Mouse (Mus musculus): ENCODE results near the gene Kcnq1. TPM values are rescaled to one million over a fixed set of nuclear protein-coding genes. Genes with fewer than 3 reads are reported as not detected.

The Kcnq1 gene
- polyA plus RNA-seq (2015; fragmentation: Nextera tagmentation; extraction: Ambion mirVana), result 10.0 and 10.1 TPM in 2 replicates

- H3K4me1 ChIP-seq (ENCODE audit: control insufficient read depth, insufficient read depth, low read length), result peaks cover 10% of the 10 kb centered on the region
- H3K9ac ChIP-seq (ENCODE audit: low read length), result peak within 1 kb of the TSS; percentile 69
- no peaks in the 10 kb centered on the region for H3K36me3 ChIP-seq (ENCODE audit: control insufficient read depth, insufficient read depth, low read length)
- H3K27ac ChIP-seq (ENCODE audit: low read length), result 0 out of 2 replicates have a peak within 1 kb of the TSS, but pooled peaks have one; percentile 4
- peak within 1 kb of the TSS; percentile 65 for H3K4me2 ChIP-seq (ENCODE audit: low read depth, low read length)
- H3K9me3 ChIP-seq (replicated peaks; ENCODE audit: control insufficient read depth, low read length), result no peaks in the 10 kb centered on the region
- no peak for ATAC-seq (ENCODE audit: insufficient read depth, low FRiP score)
- peaks cover 44% of the 10 kb centered on the region for H3K27me3 ChIP-seq (ENCODE audit: control insufficient read depth, insufficient read depth, low read length)
- H3K4me3 ChIP-seq (replicated peaks; ENCODE audit: low read length), result peak within 1 kb of the TSS; percentile 48
- WGBS, result 72% methylated on average over 4 of the region's 4 CpGs
Measured at GRCm38 (mm10) chr7:143106062-143106461, at the start of gene Kcnq1. Kcnq1 (plus strand) TSS chr7:143106362.

DNA sequence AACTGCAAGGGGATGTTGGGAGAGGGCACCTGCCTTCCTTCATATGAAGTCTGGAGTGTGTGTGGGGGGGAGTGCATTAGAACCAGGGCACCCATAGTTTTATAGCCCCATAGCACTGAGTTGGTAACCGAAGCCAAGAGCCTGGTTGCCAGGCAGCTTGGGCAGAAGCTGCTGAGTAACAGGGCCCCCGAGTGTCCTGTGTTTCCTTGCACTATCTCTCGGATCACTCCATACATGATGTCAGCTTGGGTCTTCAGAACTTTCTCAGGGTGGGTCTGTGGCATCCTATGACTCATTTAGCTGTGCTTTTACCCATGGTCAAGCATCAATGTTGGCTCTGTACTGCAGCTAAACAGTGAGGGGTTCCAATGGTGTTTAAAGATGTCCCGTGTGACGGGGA lies 49.1 kb upstream of the Kcnq1 start:
- Histone ChIP-seq H3K4me3 (replicated peaks; ENCODE audit: low read length) (no peak overlapping the region), H3K4me2 (ENCODE audit: low read depth, low read length) (peak overlapping the region; percentile 31; the same call in 1 of the 2 replicates), H3K36me3 (ENCODE audit: control insufficient read depth, insufficient read depth, low read length) (peaks cover 3% of the 10 kb centered on the region; the same call in 1 of the 2 replicates), H3K9ac (ENCODE audit: low read length) (peak overlapping the region; percentile 12; the same call in 1 of the 2 replicates), H3K9me3 (replicated peaks; ENCODE audit: control insufficient read depth, low read length) (no peaks in the 10 kb centered on the region), H3K27ac (ENCODE audit: low read length) (peak overlapping the region; percentile 84), H3K4me1 (ENCODE audit: control insufficient read depth, insufficient read depth, low read length) (peaks cover 58% of the 10 kb centered on the region), H3K27me3 (ENCODE audit: control insufficient read depth, insufficient read depth, low read length) (no peaks in the 10 kb centered on the region)
- no peak for ATAC-seq (ENCODE audit: insufficient read depth, low FRiP score)
- 88% methylated on average over 5 of the region's 5 CpGs for WGBS

DNA sequence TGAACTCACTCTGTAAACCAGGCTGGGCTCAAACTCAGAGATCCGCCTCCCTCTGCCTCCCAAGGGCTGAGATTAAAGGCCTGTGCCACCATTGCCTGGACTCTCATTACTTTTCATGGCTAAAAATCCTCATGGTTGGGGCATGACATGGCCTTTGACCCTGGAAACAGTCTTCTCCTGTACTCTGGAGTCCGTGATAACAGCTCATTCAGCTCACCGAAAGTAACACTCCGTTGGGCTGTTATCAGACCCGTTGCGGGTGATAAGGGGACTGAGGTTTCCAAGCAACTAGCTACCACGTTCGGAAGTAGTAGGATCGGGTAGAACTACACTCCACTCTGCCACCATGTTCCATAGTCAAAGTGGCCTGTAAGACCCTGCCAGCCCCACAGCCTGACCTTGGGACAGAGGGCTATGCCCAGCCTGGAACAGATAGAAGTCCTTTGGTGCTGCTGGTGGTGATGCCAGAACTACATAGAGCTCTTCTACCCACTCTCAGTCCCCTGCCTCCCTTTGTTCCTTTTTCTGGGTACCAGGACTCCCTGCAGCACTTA lies 48.4 kb upstream of the Kcnq1 start:
- ATAC-seq (ENCODE audit: insufficient read depth, low FRiP score), result no peak
- Histone ChIP-seq H3K4me1 (ENCODE audit: control insufficient read depth, insufficient read depth, low read length) (peaks cover 61% of the 10 kb centered on the region), H3K9ac (ENCODE audit: low read length) (peak overlapping the region; percentile 23; the same call in 1 of the 2 replicates), H3K27ac (ENCODE audit: low read length) (peak overlapping the region; percentile 84), H3K4me2 (ENCODE audit: low read depth, low read length) (peak overlapping the region; percentile 31), H3K9me3 (replicated peaks; ENCODE audit: control insufficient read depth, low read length) (no peaks in the 10 kb centered on the region), H3K36me3 (ENCODE audit: control insufficient read depth, insufficient read depth, low read length) (peaks cover 6% of the 10 kb centered on the region; the same call in 1 of the 2 replicates), H3K4me3 (replicated peaks; ENCODE audit: low read length) (peak overlapping the region; percentile 5; the same call in 1 of the 2 replicates), H3K27me3 (ENCODE audit: control insufficient read depth, insufficient read depth, low read length) (no peaks in the 10 kb centered on the region)
- 43% methylated on average over 9 of the region's 9 CpGs for WGBS

DNA sequence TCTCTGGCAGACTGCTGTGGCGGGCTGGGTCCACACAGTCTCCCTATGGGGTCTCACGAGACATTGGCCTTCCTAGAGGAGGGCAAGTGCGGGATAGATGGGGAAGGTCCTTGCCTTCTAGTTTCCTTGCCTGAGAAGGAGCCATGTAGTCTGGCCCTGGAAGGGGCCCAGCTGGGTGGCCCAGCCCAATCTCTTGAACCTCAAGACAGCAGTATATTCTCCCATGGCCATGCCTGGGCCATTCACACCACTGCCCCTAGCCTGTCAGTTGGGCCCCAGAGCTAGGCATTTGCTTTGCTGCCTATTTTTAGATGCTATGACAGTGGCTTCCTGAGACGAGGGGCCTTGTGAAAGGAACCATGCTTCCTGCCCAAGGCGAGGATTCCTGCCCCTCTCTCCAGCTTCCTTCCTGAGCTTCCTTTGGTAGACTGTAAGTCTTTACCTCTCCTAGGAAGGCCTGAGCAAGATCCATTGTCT lies 47.9 kb upstream of the Kcnq1 start:
- no peaks in the 10 kb centered on the region for H3K9me3 ChIP-seq (replicated peaks; ENCODE audit: control insufficient read depth, low read length)
- 44% methylated on average over 5 of the region's 5 CpGs for whole genome bisulfite sequencing
- H3K4me3 ChIP-seq (replicated peaks; ENCODE audit: low read length), result peak overlapping the region; percentile 5; the same call in 1 of the 2 replicates
- ATAC-seq (ENCODE audit: insufficient read depth, low FRiP score), result 0 out of 2 replicates have a peak, but pooled peaks have one; percentile 8
- H3K27ac ChIP-seq (ENCODE audit: low read length), result peak overlapping the region; percentile 84
- H3K36me3 ChIP-seq (ENCODE audit: control insufficient read depth, insufficient read depth, low read length), result peaks cover 11% of the 10 kb centered on the region
- H3K4me2 ChIP-seq (ENCODE audit: low read depth, low read length), result peak overlapping the region; percentile 31
- peaks cover 61% of the 10 kb centered on the region for H3K4me1 ChIP-seq (ENCODE audit: control insufficient read depth, insufficient read depth, low read length)
- H3K9ac ChIP-seq (ENCODE audit: low read length), result peak overlapping the region; percentile 23; the same call in 1 of the 2 replicates
- H3K27me3 ChIP-seq (ENCODE audit: control insufficient read depth, insufficient read depth, low read length), result no peaks in the 10 kb centered on the region

GRCm38 (mm10) chr7:143059202-143059870 lies 46.8 kb upstream of the Kcnq1 start:
- no peak for ATAC-seq (ENCODE audit: insufficient read depth, low FRiP score)
- 50% methylated on average over 5 of the region's 5 CpGs for WGBS
- Histone ChIP-seq H3K4me1 (ENCODE audit: control insufficient read depth, insufficient read depth, low read length) (peaks cover 58% of the 10 kb centered on the region), H3K4me2 (ENCODE audit: low read depth, low read length) (no peak overlapping the region), H3K4me3 (replicated peaks; ENCODE audit: low read length) (no peak overlapping the region), H3K27me3 (ENCODE audit: control insufficient read depth, insufficient read depth, low read length) (no peaks in the 10 kb centered on the region), H3K9me3 (replicated peaks; ENCODE audit: control insufficient read depth, low read length) (no peaks in the 10 kb centered on the region), H3K27ac (ENCODE audit: low read length) (peak overlapping the region; percentile 84), H3K9ac (ENCODE audit: low read length) (no peak overlapping the region), H3K36me3 (ENCODE audit: control insufficient read depth, insufficient read depth, low read length) (peaks cover 20% of the 10 kb centered on the region)

DNA sequence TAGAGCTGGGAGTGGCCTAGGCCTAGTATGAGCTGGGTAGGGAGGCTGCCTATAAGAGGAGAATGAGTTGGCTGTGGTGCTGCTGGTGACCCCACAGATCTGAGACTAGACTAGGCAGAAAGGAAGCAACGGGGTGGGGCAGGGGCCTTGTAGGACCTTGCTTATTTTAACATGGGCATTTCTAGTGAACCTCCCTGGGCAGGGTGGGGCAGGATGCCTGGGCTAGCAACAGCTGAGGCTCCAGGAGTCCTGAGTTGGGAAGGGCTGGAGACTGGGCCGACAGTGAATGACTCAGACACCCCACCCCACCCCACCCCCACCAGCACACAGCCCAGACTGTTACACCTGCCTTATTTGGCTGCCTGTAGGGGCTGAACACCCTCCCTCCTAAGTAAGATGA lies 43.5 kb upstream of the Kcnq1 start:
- H3K4me1 ChIP-seq (ENCODE audit: control insufficient read depth, insufficient read depth, low read length), result peaks cover 26% of the 10 kb centered on the region
- H3K27ac ChIP-seq (ENCODE audit: low read length), result no peak overlapping the region
- H3K4me3 ChIP-seq (replicated peaks; ENCODE audit: low read length), result no peak overlapping the region
- ATAC-seq (ENCODE audit: insufficient read depth, low FRiP score), result peak; percentile 25; the same call in 1 of the 2 replicates
- H3K9ac ChIP-seq (ENCODE audit: low read length), result no peak overlapping the region
- H3K4me2 ChIP-seq (ENCODE audit: low read depth, low read length), result no peak overlapping the region
- H3K36me3 ChIP-seq (ENCODE audit: control insufficient read depth, insufficient read depth, low read length), result peaks cover 27% of the 10 kb centered on the region
- H3K9me3 ChIP-seq (replicated peaks; ENCODE audit: control insufficient read depth, low read length), result no peaks in the 10 kb centered on the region
- H3K27me3 ChIP-seq (ENCODE audit: control insufficient read depth, insufficient read depth, low read length), result no peaks in the 10 kb centered on the region
- 71% methylated on average over 2 of the region's 2 CpGs for WGBS

- WGBS, result 79% methylated on average over 6 of the region's 6 CpGs
Measured at GRCm38 (mm10) chr7:143064226-143064625, 41.9 kb upstream of the Kcnq1 start.

DNA sequence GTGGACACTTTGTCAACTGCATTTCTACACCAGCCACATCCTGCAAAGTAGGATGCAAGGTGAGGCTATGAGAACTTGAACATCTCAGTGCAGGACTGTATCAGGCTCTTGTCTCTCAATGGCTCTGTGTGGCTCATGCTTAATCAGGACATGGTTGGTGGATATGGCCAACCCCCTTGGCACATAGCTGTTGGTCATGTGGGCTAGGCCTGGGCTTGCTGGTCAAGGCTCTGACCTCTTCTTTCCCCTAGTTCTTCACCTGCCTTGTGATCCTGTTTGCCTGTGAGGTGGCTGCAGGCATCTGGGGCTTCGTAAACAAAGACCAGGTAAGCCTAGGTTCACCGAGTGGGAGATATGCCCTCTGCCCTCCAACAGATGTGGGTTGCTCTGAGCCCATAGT lies 40.5 kb upstream of the Kcnq1 start:
- WGBS, result 84% methylated on average over 2 of the region's 2 CpGs
- Histone ChIP-seq H3K9me3 (replicated peaks; ENCODE audit: control insufficient read depth, low read length) (no peaks in the 10 kb centered on the region), H3K4me3 (replicated peaks; ENCODE audit: low read length) (no peak overlapping the region), H3K36me3 (ENCODE audit: control insufficient read depth, insufficient read depth, low read length) (peaks cover 30% of the 10 kb centered on the region), H3K27me3 (ENCODE audit: control insufficient read depth, insufficient read depth, low read length) (no peaks in the 10 kb centered on the region), H3K9ac (ENCODE audit: low read length) (no peak overlapping the region), H3K4me1 (ENCODE audit: control insufficient read depth, insufficient read depth, low read length) (peaks cover 15% of the 10 kb centered on the region), H3K27ac (ENCODE audit: low read length) (no peak overlapping the region), H3K4me2 (ENCODE audit: low read depth, low read length) (no peak overlapping the region)
- ATAC-seq (ENCODE audit: insufficient read depth, low FRiP score), result no peak

More at GRCm38 (mm10) chr7:143064226-143064625, 41.9 kb upstream of the Kcnq1 start:
- no peaks in the 10 kb centered on the region for H3K27me3 ChIP-seq (ENCODE audit: control insufficient read depth, insufficient read depth, low read length)
- no peaks in the 10 kb centered on the region for H3K9me3 ChIP-seq (replicated peaks; ENCODE audit: control insufficient read depth, low read length)
- no peak for ATAC-seq (ENCODE audit: insufficient read depth, low FRiP score)
- H3K4me2 ChIP-seq (ENCODE audit: low read depth, low read length), result no peak overlapping the region
- peaks cover 30% of the 10 kb centered on the region for H3K36me3 ChIP-seq (ENCODE audit: control insufficient read depth, insufficient read depth, low read length)
- H3K4me3 ChIP-seq (replicated peaks; ENCODE audit: low read length), result no peak overlapping the region
- no peak overlapping the region for H3K9ac ChIP-seq (ENCODE audit: low read length)
- H3K4me1 ChIP-seq (ENCODE audit: control insufficient read depth, insufficient read depth, low read length), result peaks cover 15% of the 10 kb centered on the region
- H3K27ac ChIP-seq (ENCODE audit: low read length), result no peak overlapping the region

DNA sequence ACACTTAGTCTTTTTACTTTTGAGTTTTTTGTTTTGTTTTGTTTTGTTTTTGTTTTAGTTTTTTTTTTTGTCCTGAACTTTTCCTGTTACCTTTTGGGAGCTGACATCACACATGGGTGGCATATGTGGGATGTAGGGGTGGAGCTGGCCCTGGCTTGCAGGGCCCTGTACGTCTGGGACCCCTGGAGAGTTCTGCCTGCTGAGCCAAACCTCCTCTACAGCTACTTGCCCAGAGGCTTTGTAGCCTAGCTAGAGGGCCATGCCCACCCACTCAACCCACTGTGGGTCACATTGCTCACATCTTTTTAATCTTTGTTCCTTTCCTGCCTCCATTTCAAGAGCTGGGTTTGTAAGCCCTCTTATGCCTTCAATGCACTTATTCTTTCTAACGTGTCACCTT lies 38.7 kb upstream of the Kcnq1 start:
- Histone ChIP-seq H3K9ac (ENCODE audit: low read length) (0 out of 2 replicates have a peak overlapping the region, but pooled peaks have one; percentile 15), H3K4me2 (ENCODE audit: low read depth, low read length) (no peak overlapping the region), H3K36me3 (ENCODE audit: control insufficient read depth, insufficient read depth, low read length) (peaks cover 29% of the 10 kb centered on the region; the same call in 1 of the 2 replicates), H3K4me1 (ENCODE audit: control insufficient read depth, insufficient read depth, low read length) (peaks cover 19% of the 10 kb centered on the region), H3K9me3 (replicated peaks; ENCODE audit: control insufficient read depth, low read length) (no peaks in the 10 kb centered on the region), H3K27me3 (ENCODE audit: control insufficient read depth, insufficient read depth, low read length) (no peaks in the 10 kb centered on the region), H3K27ac (ENCODE audit: low read length) (no peak overlapping the region), H3K4me3 (replicated peaks; ENCODE audit: low read length) (no peak overlapping the region)
- ATAC-seq (ENCODE audit: insufficient read depth, low FRiP score), result no peak
- WGBS, result 63% methylated on average over 2 of the region's 2 CpGs
